In the genomic region with DNA sequence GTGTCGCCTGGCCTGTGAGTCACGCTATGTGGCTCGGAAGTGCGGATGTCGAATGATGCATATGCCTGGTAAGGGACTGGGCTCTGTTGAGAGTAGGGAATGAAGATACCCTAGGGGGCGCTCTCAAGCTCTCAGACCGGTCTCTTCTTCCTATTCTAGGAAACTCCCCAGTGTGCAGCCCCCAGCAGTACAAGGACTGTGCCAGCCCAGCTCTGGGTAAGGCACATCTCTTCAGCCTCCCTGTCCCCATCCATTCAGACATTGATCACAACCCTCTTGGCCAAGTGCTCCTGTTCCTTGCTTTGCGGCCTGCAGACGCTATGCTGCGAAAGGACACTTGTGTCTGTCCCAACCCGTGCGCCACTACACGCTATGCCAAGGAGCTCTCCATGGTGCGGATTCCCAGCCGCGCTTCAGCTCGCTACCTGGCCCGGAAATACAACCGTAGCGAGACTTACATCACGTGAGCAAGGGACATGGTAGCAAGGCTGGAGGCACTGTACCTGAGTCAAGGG, we compare ENCODE assay signal across 9 mouse cellular contexts. TPM values are rescaled to one million over a fixed set of nuclear protein-coding genes. Genes with fewer than 3 reads are reported as not detected.
DNase-seq lines count a peak whose midpoint lies in the region; ATAC-seq and TF ChIP-seq lines count a peak whose summit lies in the region.
"Had no signal": no experiment of that assay in that cellular context is flagged by ENCODE, and none has a peak within 500 bp of the region (broad histone marks: within the 10 kb centered on the region; RNA-seq: fewer than 3 reads in every experiment).

No protein-coding gene starts in this region.

- no peak overlapping the region for H3K27ac ChIP-seq in embryonic facial prominence, embryonic 13.5 days
- H3K27ac ChIP-seq in heart, embryonic 11.5 days (ENCODE audit: low read depth, low read length) = no peak overlapping the region
- no peak overlapping the region for H3K27ac ChIP-seq in limb, embryonic 13.5 days
- H3K27ac ChIP-seq in midbrain, embryonic 13.5 days = no peak overlapping the region
- H3K27ac ChIP-seq in spleen, adult 2 months (ENCODE audit: insufficient read depth, low read length) = no peak overlapping the region

- H3K4me2 ChIP-seq in embryonic facial prominence, embryonic 13.5 days = peak overlapping the region; percentile 28
- peak overlapping the region; percentile 30 for H3K4me2 ChIP-seq in heart, embryonic 11.5 days
- H3K4me2 ChIP-seq in limb, embryonic 13.5 days (replicated peaks) = peak overlapping the region; percentile 31; the same call in 1 of the 2 replicates
- peak overlapping the region; percentile 20; the same call in 1 of the 2 replicates for H3K4me2 ChIP-seq in midbrain, embryonic 13.5 days (replicated peaks)

- H3K9ac ChIP-seq in embryonic facial prominence, embryonic 13.5 days = no peak overlapping the region
- H3K9ac ChIP-seq in heart, embryonic 11.5 days (ENCODE audit: low read depth, low read length) = no peak overlapping the region
- H3K9ac ChIP-seq in limb, embryonic 13.5 days = no peak overlapping the region
- 0 out of 2 replicates have a peak overlapping the region, but pooled peaks have one; percentile 43 for H3K9ac ChIP-seq in midbrain, embryonic 13.5 days (replicated peaks)

- H3K9me3 ChIP-seq in embryonic facial prominence, embryonic 13.5 days = no peaks in the 10 kb centered on the region
- no peaks in the 10 kb centered on the region for H3K9me3 ChIP-seq in heart, embryonic 11.5 days (replicated peaks; ENCODE audit: control insufficient read depth, low read length)
- no peaks in the 10 kb centered on the region for H3K9me3 ChIP-seq in limb, embryonic 13.5 days
- H3K9me3 ChIP-seq in midbrain, embryonic 13.5 days = no peaks in the 10 kb centered on the region

- H3K36me3 ChIP-seq in embryonic facial prominence, embryonic 13.5 days = peaks cover 36% of the 10 kb centered on the region
- H3K36me3 ChIP-seq in heart, embryonic 11.5 days (ENCODE audit: control insufficient read depth, insufficient read depth, low read length) = peaks cover 2% of the 10 kb centered on the region; the same call in 1 of the 2 replicates
- H3K36me3 ChIP-seq in limb, embryonic 13.5 days = peaks cover 31% of the 10 kb centered on the region
- peaks cover 35% of the 10 kb centered on the region for H3K36me3 ChIP-seq in midbrain, embryonic 13.5 days
- H3K36me3 ChIP-seq in spleen, adult 2 months (ENCODE audit: control insufficient read depth, insufficient read depth, low read length) = peaks cover 3% of the 10 kb centered on the region

- no peak overlapping the region for H3K4me3 ChIP-seq in embryonic facial prominence, embryonic 13.5 days
- H3K4me3 ChIP-seq in heart, embryonic 11.5 days (ENCODE audit: low read depth, low read length) = no peak overlapping the region
- no peak overlapping the region for H3K4me3 ChIP-seq in limb, embryonic 13.5 days
- H3K4me3 ChIP-seq in midbrain, embryonic 13.5 days (replicated peaks) = no peak overlapping the region
- H3K4me3 ChIP-seq in spleen, adult 2 months (ENCODE audit: extremely low read depth, insufficient read depth, insufficient read length) = no peak overlapping the region
- H3K4me3 ChIP-seq: erythroblast, embryonic 14.5 days had no signal

- ATAC-seq in embryonic facial prominence, embryonic 13.5 days (ENCODE audit: insufficient number of reproducible peaks, insufficient read depth, low FRiP score, low TSS enrichment, low read depth) = 0 out of 2 replicates have a peak, but pooled peaks have one; percentile 2
- ATAC-seq in heart, embryonic 11.5 days (replicated peaks; ENCODE audit: insufficient number of reproducible peaks, low FRiP score, low TSS enrichment) = peak; percentile 37
- 0 out of 2 replicates have a peak, but pooled peaks have one; percentile 24 for ATAC-seq in limb, embryonic 13.5 days (ENCODE audit: low FRiP score, low read depth)
- ATAC-seq in midbrain, embryonic 13.5 days = peak; percentile 70

- TF ChIP-seq CTCF in spleen, adult 2 months (IDR thresholded peaks at IDR 0.05; ENCODE audit: extremely low read depth, insufficient read depth, insufficient read length, insufficient replicate concordance) = peak; percentile 46; the same call in 1 of the 2 replicates

- no peaks in the 10 kb centered on the region for H3K27me3 ChIP-seq in embryonic facial prominence, embryonic 13.5 days
- peaks cover 14% of the 10 kb centered on the region for H3K27me3 ChIP-seq in heart, embryonic 11.5 days (ENCODE audit: control insufficient read depth, insufficient read depth, low read length)
- no peaks in the 10 kb centered on the region for H3K27me3 ChIP-seq in limb, embryonic 13.5 days
- 0 out of 2 replicates have a peak, but pooled peaks cover 4% of the 10 kb centered on the region for H3K27me3 ChIP-seq in midbrain, embryonic 13.5 days
- H3K27me3 ChIP-seq in spleen, adult 2 months (ENCODE audit: control insufficient read depth, insufficient read depth, low read length) = no peaks in the 10 kb centered on the region

- peaks cover 37% of the 10 kb centered on the region for H3K4me1 ChIP-seq in embryonic facial prominence, embryonic 13.5 days
- H3K4me1 ChIP-seq in heart, embryonic 11.5 days (ENCODE audit: control insufficient read depth, insufficient read depth, low read length) = 0 out of 2 replicates have a peak, but pooled peaks cover 3% of the 10 kb centered on the region
- peaks cover 29% of the 10 kb centered on the region for H3K4me1 ChIP-seq in limb, embryonic 13.5 days
- H3K4me1 ChIP-seq in midbrain, embryonic 13.5 days (replicated peaks) = peaks cover 25% of the 10 kb centered on the region
- peaks cover 3% of the 10 kb centered on the region; the same call in 1 of the 2 replicates for H3K4me1 ChIP-seq in spleen, adult 2 months (ENCODE audit: control insufficient read depth, insufficient read depth, insufficient read length)

- DNase-seq in CD4-positive, CD25-positive, alpha-beta regulatory T cell, adult 2 months (ENCODE audit: low read depth, low spot score) = peak; percentile 85
- DNase-seq in adrenal gland, postnatal 36 days = peak; percentile 73 to 76
- DNase-seq in kidney, adult 9 months = peak; percentile 75
- peak; percentile 50 to 58 for DNase-seq in spleen, adult 2 months (ENCODE audit: low read depth in 1 of 2, low spot score in 2 of 2)

- 2% methylated on average over 21 of the region's 21 CpGs for WGBS in embryonic facial prominence, embryonic 13.5 days
- 4% methylated on average over 21 of the region's 21 CpGs for WGBS in heart, embryonic 11.5 days (ENCODE audit: insufficient replicate concordance)
- WGBS in limb, embryonic 13.5 days = 3% methylated on average over 21 of the region's 21 CpGs
- WGBS in midbrain, embryonic 13.5 days = 6% methylated on average over 21 of the region's 21 CpGs
- WGBS in spleen, adult 2 months = 18% methylated on average over 21 of the region's 21 CpGs

- no peak for TF ChIP-seq POLR2A in spleen, adult 2 months (IDR thresholded peaks at IDR 0.05; ENCODE audit: low read depth, low read length)

RNA-seq across cellular contexts. Expression of gene Asic3, which starts 3.1 kb away (rescaled TPM):
- total RNA-seq in adrenal gland, postnatal 36 days (2021) = under 1 TPM; 0.26 to 0.36 TPM
- polyA plus RNA-seq in embryonic facial prominence, embryonic 13.5 days (2015; fragmentation: Nextera tagmentation; extraction: Ambion mirVana) = 3.3 and 3.5 TPM in 2 replicates
- 0.20 TPM in 1 of 2 replicates, not detected in the other for polyA plus RNA-seq in heart, embryonic 11.5 days (2014; fragmentation: Nextera tagmentation; extraction: Ambion mirVana)
- polyA plus RNA-seq in limb, embryonic 13.5 days (2015; fragmentation: Nextera tagmentation; extraction: Ambion mirVana) = 1.7 and 2.0 TPM in 2 replicates
- polyA plus RNA-seq in midbrain, embryonic 13.5 days (2015; fragmentation: Nextera tagmentation; extraction: Ambion mirVana) = not detected in 2 replicates
- 0.14 and 0.26 TPM in 2 replicates for polyA plus RNA-seq in spleen, adult 2 months (2012; rRNA removed)
- polyA plus RNA-seq: erythroblast, embryonic 14.5 days had no signal

RNA-seq across cellular contexts. Expression of gene Cdk5, which starts 7.1 kb away (rescaled TPM):
- 10 to 100 TPM; 36.5 to 44.0 TPM for total RNA-seq in adrenal gland, postnatal 36 days (2021)
- polyA plus RNA-seq in embryonic facial prominence, embryonic 13.5 days (2015; fragmentation: Nextera tagmentation; extraction: Ambion mirVana) = 55.7 and 62.1 TPM in 2 replicates
- polyA plus RNA-seq in heart, embryonic 11.5 days (2014; fragmentation: Nextera tagmentation; extraction: Ambion mirVana) = 34.0 and 36.2 TPM in 2 replicates
- 53.5 and 59.5 TPM in 2 replicates for polyA plus RNA-seq in limb, embryonic 13.5 days (2015; fragmentation: Nextera tagmentation; extraction: Ambion mirVana)
- polyA plus RNA-seq in midbrain, embryonic 13.5 days (2015; fragmentation: Nextera tagmentation; extraction: Ambion mirVana) = 95.9 and 102 TPM in 2 replicates
- polyA plus RNA-seq in spleen, adult 2 months (2012; rRNA removed) = 33.7 and 43.1 TPM in 2 replicates

RNA-seq across cellular contexts. Expression of gene Slc4a2, which starts 7.4 kb away (rescaled TPM):
- 10 to 100 TPM; 44.4 to 62.2 TPM for total RNA-seq in adrenal gland, postnatal 36 days (2021)
- polyA plus RNA-seq in embryonic facial prominence, embryonic 13.5 days (2015; fragmentation: Nextera tagmentation; extraction: Ambion mirVana) = 41.0 and 41.2 TPM in 2 replicates
- 17.7 and 17.9 TPM in 2 replicates for polyA plus RNA-seq in heart, embryonic 11.5 days (2014; fragmentation: Nextera tagmentation; extraction: Ambion mirVana)
- polyA plus RNA-seq in limb, embryonic 13.5 days (2015; fragmentation: Nextera tagmentation; extraction: Ambion mirVana) = 39.5 and 42.0 TPM in 2 replicates
- polyA plus RNA-seq in midbrain, embryonic 13.5 days (2015; fragmentation: Nextera tagmentation; extraction: Ambion mirVana) = 20.1 and 25.4 TPM in 2 replicates
- polyA plus RNA-seq in spleen, adult 2 months (2012; rRNA removed) = 47.5 and 50.5 TPM in 2 replicates

RNA-seq across cellular contexts. Expression of gene Abcb8, which starts 22.8 kb away (rescaled TPM):
- 10 to 100 TPM; 66.8 to 76.5 TPM for total RNA-seq in adrenal gland, postnatal 36 days (2021)
- polyA plus RNA-seq in embryonic facial prominence, embryonic 13.5 days (2015; fragmentation: Nextera tagmentation; extraction: Ambion mirVana) = 39.9 and 44.9 TPM in 2 replicates
- 44.6 and 53.1 TPM in 2 replicates for polyA plus RNA-seq in heart, embryonic 11.5 days (2014; fragmentation: Nextera tagmentation; extraction: Ambion mirVana)
- polyA plus RNA-seq in limb, embryonic 13.5 days (2015; fragmentation: Nextera tagmentation; extraction: Ambion mirVana) = 42.1 and 44.6 TPM in 2 replicates
- polyA plus RNA-seq in midbrain, embryonic 13.5 days (2015; fragmentation: Nextera tagmentation; extraction: Ambion mirVana) = 50.2 and 51.5 TPM in 2 replicates
- polyA plus RNA-seq in spleen, adult 2 months (2012; rRNA removed) = 31.3 and 35.7 TPM in 2 replicates

RNA-seq across cellular contexts. Expression of gene Atg9b, which starts 24.3 kb away (rescaled TPM):
- total RNA-seq in adrenal gland, postnatal 36 days (2021) = 1 to 10 TPM in 1 of 2 experiments, under 1 TPM in 1; 0.99 to 1.6 TPM
- 0.25 and 0.50 TPM in 2 replicates for polyA plus RNA-seq in embryonic facial prominence, embryonic 13.5 days (2015; fragmentation: Nextera tagmentation; extraction: Ambion mirVana)
- 0.49 and 1.5 TPM in 2 replicates for polyA plus RNA-seq in heart, embryonic 11.5 days (2014; fragmentation: Nextera tagmentation; extraction: Ambion mirVana)
- polyA plus RNA-seq in limb, embryonic 13.5 days (2015; fragmentation: Nextera tagmentation; extraction: Ambion mirVana) = 0.37 and 0.78 TPM in 2 replicates
- polyA plus RNA-seq in midbrain, embryonic 13.5 days (2015; fragmentation: Nextera tagmentation; extraction: Ambion mirVana) = 0.39 and 0.69 TPM in 2 replicates
- 0.71 and 1.2 TPM in 2 replicates for polyA plus RNA-seq in spleen, adult 2 months (2012; rRNA removed)

Comparison
In these comparisons a context has a peak if more than half of its experiments do, and no peak if none do; other contexts are left out.
1. ATAC-seq: peak in every context shown above with its lines; median percentile 70 in midbrain, embryonic 13.5 days; 37 in heart, embryonic 11.5 days; 24 in limb, embryonic 13.5 days; 2 in embryonic facial prominence, embryonic 13.5 days.